Mouse (Mus musculus): ENCODE results near the gene Cd47. TPM values are rescaled to one million over a fixed set of nuclear protein-coding genes. Genes with fewer than 3 reads are reported as not detected.

Gene Cd47
- total and polyA plus RNA-seq, 3 experiments, result 102 to 277 (median 142) TPM

GRCm38 (mm10) chr16:49806920-49807319, 6.6 kb downstream of the Cd47 start:
- Histone ChIP-seq H3K4me3 (replicated peaks in 1 of 3; ENCODE audit: low read depth in 2 of 3, low read length in 2 of 3, poor library complexity in 1 of 3) (no peak overlapping the region), H3K9ac (ENCODE audit: insufficient read depth, low read depth) (no peak overlapping the region), H3K4me1 (ENCODE audit: control insufficient read depth in 1 of 2, insufficient read depth in 2 of 2) (peaks cover 0 to 20% of the 10 kb centered on the region in 2 experiments; a peak in 2 of 4 replicates), H3K4me2 (ENCODE audit: insufficient read depth, low read depth, poor library complexity, severe bottlenecking) (no peak overlapping the region), H3K36me3 (replicated peaks in 1 of 2; ENCODE audit: control insufficient read depth in 1 of 2, insufficient read depth in 1 of 2, low read length in 1 of 2) (no peaks in the 10 kb centered on the region), H3K9me3 (replicated peaks; ENCODE audit: low read length) (no peaks in the 10 kb centered on the region), H3K79me2 (replicated peaks; ENCODE audit: control insufficient read depth, extremely low read depth, insufficient read depth, poor library complexity, severe bottlenecking) (no peaks in the 10 kb centered on the region), H3K27me3 (replicated peaks) (no peaks in the 10 kb centered on the region), H3K27ac (ENCODE audit: insufficient read depth, low read depth) (no peak overlapping the region)
- TF ChIP-seq ZMIZ1 (IDR thresholded peaks at IDR 0.05; ENCODE audit: low read depth, low read length), result no peak
- TF ChIP-seq GABPA (IDR thresholded peaks at IDR 0.05; ENCODE audit: insufficient replicate concordance, low read depth, low read length), result no peak
- no peak for TF ChIP-seq KAT2A (IDR thresholded peaks at IDR 0.05; ENCODE audit: insufficient replicate concordance, low read length)
- no peak for TF ChIP-seq MAFK (IDR thresholded peaks at IDR 0.05; ENCODE audit: insufficient replicate concordance, low read length)
- no peak for TF ChIP-seq ZNF384 (IDR thresholded peaks at IDR 0.05; ENCODE audit: low read depth, low read length)
- no peak for TF ChIP-seq ZC3H11A (IDR thresholded peaks at IDR 0.05; ENCODE audit: low read depth, low read length)
- TF ChIP-seq MXI1 (IDR thresholded peaks at IDR 0.05; ENCODE audit: low read depth, low read length), result no peak
- no peak for TF ChIP-seq USF2 (conservative IDR thresholded peaks at IDR 0.05; ENCODE audit: low read depth, low read length)
- no peak for DNase-seq (ENCODE audit: extremely low read depth)
- dilution Hi-C loops (cut with MboI; ENCODE audit: extremely low pct_ligation_motif_present, extremely low pct_unique_long_range_greater_than_20kb, low sequenced_read_pairs), result no loop called here
- in situ Hi-C loops (cut with MboI; ENCODE audit: low pct_ligation_motif_present, low pct_unique_long_range_greater_than_20kb, low sequenced_read_pairs), result no loop called here

GRCm38 (mm10) chr16:49807419-49807841, 7.1 kb downstream of the Cd47 start:
- dilution Hi-C loops (cut with MboI; ENCODE audit: extremely low pct_ligation_motif_present, extremely low pct_unique_long_range_greater_than_20kb, low sequenced_read_pairs), result no loop called here
- in situ Hi-C loops (cut with MboI; ENCODE audit: low pct_ligation_motif_present, low pct_unique_long_range_greater_than_20kb, low sequenced_read_pairs), result no loop called here
- H3K4me1 ChIP-seq (ENCODE audit: control insufficient read depth in 1 of 2, insufficient read depth in 2 of 2), result peaks cover 3 to 21% of the 10 kb centered on the region in 2 experiments
- H3K4me2 ChIP-seq (ENCODE audit: insufficient read depth, low read depth, poor library complexity, severe bottlenecking), result no peak overlapping the region
- no peaks in the 10 kb centered on the region for H3K79me2 ChIP-seq (replicated peaks; ENCODE audit: control insufficient read depth, extremely low read depth, insufficient read depth, poor library complexity, severe bottlenecking)
- no peak for DNase-seq (ENCODE audit: extremely low read depth)
- H3K36me3 ChIP-seq (replicated peaks in 1 of 2; ENCODE audit: control insufficient read depth in 1 of 2, insufficient read depth in 1 of 2, low read length in 1 of 2), result no peaks in the 10 kb centered on the region
- H3K27me3 ChIP-seq (replicated peaks), result no peaks in the 10 kb centered on the region
- no peaks in the 10 kb centered on the region for H3K9me3 ChIP-seq (replicated peaks; ENCODE audit: low read length)
- no peak overlapping the region for H3K4me3 ChIP-seq (replicated peaks in 1 of 3; ENCODE audit: low read depth in 2 of 3, low read length in 2 of 3, poor library complexity in 1 of 3)
- H3K27ac ChIP-seq (ENCODE audit: insufficient read depth, low read depth), result no peak overlapping the region
- H3K9ac ChIP-seq (ENCODE audit: insufficient read depth, low read depth), result no peak overlapping the region
- TF ChIP-seq NRF1 (IDR thresholded peaks at IDR 0.05; ENCODE audit: low read depth, low read length) (no peak), POLR2AphosphoS2 (IDR thresholded peaks at IDR 0.05; ENCODE audit: low read depth, low read length) (no peak), USF1 (IDR thresholded peaks at IDR 0.05; ENCODE audit: low read depth, low read length) (no peak), POLR2A (IDR thresholded peaks at IDR 0.05; ENCODE audit: low read depth, low read length) (no peak), MYC (IDR thresholded peaks at IDR 0.05; ENCODE audit: low read depth, low read length) (no peak), CHD1 (IDR thresholded peaks at IDR 0.05; ENCODE audit: low read depth, low read length) (no peak), ZMIZ1 (IDR thresholded peaks at IDR 0.05; ENCODE audit: low read depth, low read length) (no peak), ZC3H11A (IDR thresholded peaks at IDR 0.05; ENCODE audit: low read depth, low read length) (no peak), SMC3 (IDR thresholded peaks at IDR 0.05; ENCODE audit: low read depth, low read length) (no peak), MEF2A (IDR thresholded peaks at IDR 0.05; ENCODE audit: borderline replicate concordance, low read depth, low read length) (no peak), IRF4 (IDR thresholded peaks at IDR 0.05; ENCODE audit: low read depth, low read length) (no peak), ELF1 (IDR thresholded peaks at IDR 0.05; ENCODE audit: low read depth, low read length) (no peak)
